Mouse (Mus musculus) forebrain, embryonic 12.5 days (tissue): ENCODE measurements at regions not wholly inside any gene's neighbourhood (a gene's known extent, or its start where the extent isn't known, plus 50 kb on each side); places are given as distances from the start of the nearest gene placed in this dataset.

Source experiments
- ATAC-seq: fragments of 200-750 bp; cut with Nextera tagmentation; 2 replicates; pipeline ENCODE4 v1.8.0; 2017; ENCODE audit warnings: moderate TSS enrichment; ENCODE audit not compliant: low FRiP score
- H3K27ac ChIP-seq: fragments of 300-500 bp; sonication (generic); 2 replicates; pipeline ENCODE4 v1.5.1; 2016; ENCODE audit warnings: mild to moderate bottlenecking
- H3K27me3 ChIP-seq: fragments of 300-500 bp; sonication (generic); 2 replicates; pipeline ENCODE4 v1.6.1; 2016; ENCODE audit warnings: mild to moderate bottlenecking
- H3K36me3 ChIP-seq: fragments of 300-500 bp; sonication (generic); replicated peaks from 2 replicates; pipeline ENCODE4 v1.6.1; 2016; ENCODE audit warnings: mild to moderate bottlenecking
- H3K4me1 ChIP-seq: fragments of 300-500 bp; sonication (generic); 2 replicates; pipeline ENCODE4 v1.6.1; 2016
- H3K4me2 ChIP-seq: fragments of 300-500 bp; sonication (generic); 2 replicates; pipeline ENCODE4 v1.6.1; 2016; ENCODE audit warnings: mild to moderate bottlenecking, moderate library complexity
- H3K4me3 ChIP-seq: fragments of 300-500 bp; sonication (generic); replicated peaks from 2 replicates; pipeline ENCODE4 v1.5.1; 2016; ENCODE audit warnings: mild to moderate bottlenecking
- H3K9ac ChIP-seq: fragments of 300-500 bp; sonication (generic); 2 replicates; pipeline ENCODE4 v1.6.1; 2016; ENCODE audit warnings: mild to moderate bottlenecking
- H3K9me3 ChIP-seq: fragments of 300-500 bp; sonication (generic); 2 replicates; pipeline ENCODE4 v1.6.1; 2016
- WGBS: fragments of 180-500 bp; shearing (Covaris S2); methylation state at CpG from one replicate; pipeline ENCODE4 v1.1.7; 2016; 5-methylcytosine and 5-hydroxymethylcytosine counted together

- peak overlapping the region; percentile 32 for H3K4me2 ChIP-seq
- peak overlapping the region; percentile 22; the same call in 1 of the 2 replicates for H3K27ac ChIP-seq
- WGBS, result 35% methylated on average over 9 of the region's 9 CpGs
- no peak overlapping the region for H3K9ac ChIP-seq
- no peak overlapping the region for H3K4me3 ChIP-seq
- no peaks in the 10 kb centered on the region for H3K9me3 ChIP-seq
- peaks cover 3% of the 10 kb centered on the region; the same call in 1 of the 2 replicates for H3K27me3 ChIP-seq
- no peak for ATAC-seq
- peaks cover 14% of the 10 kb centered on the region for H3K4me1 ChIP-seq
- no peaks in the 10 kb centered on the region for H3K36me3 ChIP-seq
Observed at GRCm38 (mm10) chr1:64338575-64338961, 193.9 kb upstream of the Creb1 start.

- no peak overlapping the region for H3K9ac ChIP-seq
- H3K36me3 ChIP-seq, result no peaks in the 10 kb centered on the region
- ATAC-seq, result peak; percentile 41
- peaks cover 3% of the 10 kb centered on the region; the same call in 1 of the 2 replicates for H3K27me3 ChIP-seq
- H3K4me1 ChIP-seq, result peaks cover 12% of the 10 kb centered on the region
- peak overlapping the region; percentile 32 for H3K4me2 ChIP-seq
- H3K9me3 ChIP-seq, result no peaks in the 10 kb centered on the region
- WGBS, result 39% methylated on average over 25 of the region's 25 CpGs
- H3K27ac ChIP-seq, result peak overlapping the region; percentile 22; the same call in 1 of the 2 replicates
- H3K4me3 ChIP-seq, result no peak overlapping the region
Observed at GRCm38 (mm10) chr1:64337619-64338574, 194.5 kb upstream of the Creb1 start.

GRCm38 (mm10) chr1:64331566-64331965 lies 200.9 kb upstream of the Creb1 start:
- peaks cover 9% of the 10 kb centered on the region; the same call in 1 of the 2 replicates for H3K4me1 ChIP-seq
- no peak for ATAC-seq
- H3K4me2 ChIP-seq, result no peak overlapping the region
- 54% methylated on average over 2 of the region's 2 CpGs for WGBS
- no peak overlapping the region for H3K4me3 ChIP-seq
- H3K27me3 ChIP-seq, result peaks cover 3% of the 10 kb centered on the region; the same call in 1 of the 2 replicates
- no peaks in the 10 kb centered on the region for H3K9me3 ChIP-seq
- H3K27ac ChIP-seq, result no peak overlapping the region; the same call in 1 of the 2 replicates
- no peak overlapping the region for H3K9ac ChIP-seq
- no peaks in the 10 kb centered on the region for H3K36me3 ChIP-seq

- WGBS, result 4% methylated on average over 2 of the region's 2 CpGs
- H3K4me2 ChIP-seq, result no peak overlapping the region
- ATAC-seq, result peak; percentile 51; the same call in 1 of the 2 replicates
- H3K4me3 ChIP-seq, result no peak overlapping the region
- 0 out of 2 replicates have a peak overlapping the region, but pooled peaks have one; percentile 36 for H3K27ac ChIP-seq
- H3K27me3 ChIP-seq, result peaks cover 3% of the 10 kb centered on the region; the same call in 1 of the 2 replicates
- no peaks in the 10 kb centered on the region for H3K36me3 ChIP-seq
- no peak overlapping the region for H3K9ac ChIP-seq
- peaks cover 9% of the 10 kb centered on the region; the same call in 1 of the 2 replicates for H3K4me1 ChIP-seq
- H3K9me3 ChIP-seq, result no peaks in the 10 kb centered on the region
Observed at GRCm38 (mm10) chr1:64330721-64331120, 201.7 kb upstream of the Creb1 start.

- H3K4me1 ChIP-seq, result no peaks in the 10 kb centered on the region
- no peaks in the 10 kb centered on the region for H3K9me3 ChIP-seq
- H3K27me3 ChIP-seq, result no peaks in the 10 kb centered on the region; the same call in 1 of the 2 replicates
- no peak overlapping the region for H3K27ac ChIP-seq
- H3K9ac ChIP-seq, result no peak overlapping the region
- WGBS, result 90% methylated on average over 4 of the region's 4 CpGs
- H3K4me3 ChIP-seq, result no peak overlapping the region
- no peak for ATAC-seq
- no peaks in the 10 kb centered on the region for H3K36me3 ChIP-seq
- no peak overlapping the region for H3K4me2 ChIP-seq
Observed at GRCm38 (mm10) chr1:64322197-64322596, 200.1 kb upstream of the Klf7 start.

- H3K36me3 ChIP-seq, result no peaks in the 10 kb centered on the region
- no peaks in the 10 kb centered on the region; the same call in 1 of the 2 replicates for H3K27me3 ChIP-seq
- H3K27ac ChIP-seq, result no peak overlapping the region
- no peak overlapping the region for H3K9ac ChIP-seq
- no peak overlapping the region for H3K4me3 ChIP-seq
- no peak overlapping the region for H3K4me2 ChIP-seq
- 69% methylated on average over 3 of the region's 3 CpGs for WGBS
- H3K4me1 ChIP-seq, result no peaks in the 10 kb centered on the region
- no peak for ATAC-seq
- H3K9me3 ChIP-seq, result no peaks in the 10 kb centered on the region
Observed at GRCm38 (mm10) chr1:64319155-64319582, 197.1 kb upstream of the Klf7 start.

GRCm38 (mm10) chr1:64318440-64319154 lies 196.5 kb upstream of the Klf7 start:
- Histone ChIP-seq H3K9me3 (no peaks in the 10 kb centered on the region), H3K36me3 (no peaks in the 10 kb centered on the region), H3K27ac (no peak overlapping the region), H3K27me3 (no peaks in the 10 kb centered on the region; the same call in 1 of the 2 replicates), H3K4me3 (no peak overlapping the region), H3K4me1 (no peaks in the 10 kb centered on the region), H3K4me2 (no peak overlapping the region), H3K9ac (no peak overlapping the region)
- 77% methylated on average over 8 of the region's 8 CpGs for WGBS
- ATAC-seq, result no peak

- H3K9ac ChIP-seq, result no peak overlapping the region
- no peak overlapping the region for H3K4me3 ChIP-seq
- H3K9me3 ChIP-seq, result no peaks in the 10 kb centered on the region
- no peak overlapping the region for H3K27ac ChIP-seq
- no peak for ATAC-seq
- no peaks in the 10 kb centered on the region for H3K36me3 ChIP-seq
- WGBS, result 70% methylated on average over 5 of the region's 5 CpGs
- no peaks in the 10 kb centered on the region for H3K4me1 ChIP-seq
- no peak overlapping the region for H3K4me2 ChIP-seq
- H3K27me3 ChIP-seq, result no peaks in the 10 kb centered on the region; the same call in 1 of the 2 replicates
Observed at GRCm38 (mm10) chr1:64317032-64317636, 195.1 kb upstream of the Klf7 start.

GRCm38 (mm10) chr1:64311371-64311770 lies 189.3 kb upstream of the Klf7 start:
- H3K27me3 ChIP-seq, result no peaks in the 10 kb centered on the region
- no peak for ATAC-seq
- no peaks in the 10 kb centered on the region for H3K36me3 ChIP-seq
- no peak overlapping the region for H3K27ac ChIP-seq
- no peak overlapping the region for H3K9ac ChIP-seq
- no peaks in the 10 kb centered on the region for H3K9me3 ChIP-seq
- H3K4me2 ChIP-seq, result no peak overlapping the region
- peaks cover 11% of the 10 kb centered on the region; the same call in 1 of the 2 replicates for H3K4me1 ChIP-seq
- H3K4me3 ChIP-seq, result no peak overlapping the region
- 26% methylated on average over 3 of the region's 3 CpGs for WGBS

GRCm38 (mm10) chr1:64308560-64308959 lies 186.5 kb upstream of the Klf7 start:
- WGBS, result 95% methylated on average over 15 of the region's 15 CpGs
- Histone ChIP-seq H3K9ac (no peak overlapping the region), H3K27ac (no peak overlapping the region), H3K27me3 (0 out of 2 replicates have a peak, but pooled peaks cover 4% of the 10 kb centered on the region), H3K4me1 (peaks cover 20% of the 10 kb centered on the region), H3K4me3 (no peak overlapping the region), H3K4me2 (no peak overlapping the region), H3K36me3 (no peaks in the 10 kb centered on the region), H3K9me3 (no peaks in the 10 kb centered on the region)
- ATAC-seq, result no peak

- Histone ChIP-seq H3K36me3 (no peaks in the 10 kb centered on the region), H3K4me1 (peaks cover 22% of the 10 kb centered on the region), H3K9me3 (no peaks in the 10 kb centered on the region), H3K9ac (no peak overlapping the region), H3K27me3 (0 out of 2 replicates have a peak, but pooled peaks cover 4% of the 10 kb centered on the region), H3K27ac (no peak overlapping the region), H3K4me3 (no peak overlapping the region), H3K4me2 (no peak overlapping the region)
- ATAC-seq, result no peak
- WGBS, result 79% methylated on average over 10 of the region's 10 CpGs
Observed at GRCm38 (mm10) chr1:64308088-64308487, 186.0 kb upstream of the Klf7 start.
